Mouse (Mus musculus) left cerebral cortex, adult 18-20 months (tissue): ENCODE measurements at regions not wholly inside any gene's neighbourhood (a gene's known extent, or its start where the extent isn't known, plus 50 kb on each side); places are given as distances from the start of the nearest gene placed in this dataset.

ENCODE experiments used
- DNase-seq, 2 experiments: peaks; one replicate each; pipeline ENCODE4 v3.0.0; 2021 to 2022; ENCODE audit warnings: low spot score in 2 of 2, mixed read lengths in 1 of 2

DNA sequence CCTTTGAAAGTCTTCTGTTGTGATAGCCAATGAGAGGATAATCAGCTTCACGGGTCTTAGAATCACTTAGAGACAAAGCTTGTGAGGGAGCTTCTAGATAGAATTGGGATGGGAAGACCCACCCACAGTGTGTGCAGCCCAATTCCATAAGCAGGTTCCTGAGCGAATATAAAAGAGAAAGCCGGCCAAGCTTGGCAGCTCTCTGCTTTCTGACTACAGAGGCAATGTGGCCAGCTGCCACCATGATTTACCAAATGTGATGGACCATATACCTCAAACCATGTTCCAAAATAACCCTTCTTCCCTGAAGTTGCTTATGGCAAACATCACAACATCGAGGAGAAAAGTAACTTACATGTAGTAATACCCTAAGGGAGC lies 143.1 kb upstream of the Snx19 start:
- no peak for DNase-seq

DNA sequence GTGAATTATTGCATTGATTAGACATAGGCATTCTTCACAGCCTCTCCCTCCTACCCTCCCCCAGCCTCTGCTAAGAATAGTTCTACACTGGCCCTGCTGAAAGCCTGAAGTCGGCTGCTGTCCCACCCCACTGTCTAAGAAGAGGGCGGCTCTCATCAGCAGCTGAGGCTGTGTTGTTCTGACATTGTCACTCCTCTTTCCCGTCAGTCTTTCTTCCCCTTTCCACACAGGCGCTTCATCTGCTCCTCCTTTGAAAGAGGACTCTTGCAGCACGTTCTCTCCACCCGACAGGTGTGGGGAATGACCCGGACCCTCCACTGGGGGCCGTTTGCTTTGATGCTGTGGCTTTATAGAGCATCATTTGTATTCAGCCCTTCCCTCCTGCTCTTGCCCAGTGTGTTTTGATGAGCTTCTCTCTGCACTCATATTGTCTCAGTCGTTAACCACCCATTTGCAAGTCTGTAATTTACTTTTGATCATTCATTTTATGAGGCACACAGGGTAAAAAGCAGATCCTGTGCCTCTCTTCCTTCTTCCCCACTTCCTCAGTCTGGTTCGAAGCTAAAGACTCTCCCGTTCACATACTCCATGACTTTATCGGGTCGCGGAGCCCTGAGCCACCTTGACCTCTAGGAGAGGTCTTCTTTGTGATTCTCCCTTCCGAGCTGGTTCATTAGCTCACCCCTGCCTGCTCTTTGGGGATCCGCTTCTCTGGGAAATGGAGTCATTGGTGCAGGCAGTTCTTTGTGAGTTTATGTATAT lies 142.2 kb upstream of the Snx19 start:
- DNase-seq, result no peak

DNA sequence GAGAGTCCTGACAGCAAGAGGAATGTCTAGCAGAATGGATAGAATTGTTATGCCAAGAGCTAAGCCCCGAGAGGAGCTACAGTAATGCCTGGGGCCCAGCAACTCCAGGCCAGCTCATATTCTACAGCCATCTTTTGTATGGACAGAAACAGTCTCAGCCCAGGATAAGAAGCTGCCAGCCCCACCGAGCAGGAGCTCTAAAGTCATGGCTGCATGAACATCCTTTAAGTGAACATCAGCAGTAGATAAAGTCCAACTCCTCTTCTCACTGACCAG lies 141.6 kb upstream of the Snx19 start:
- no peak for DNase-seq

DNA sequence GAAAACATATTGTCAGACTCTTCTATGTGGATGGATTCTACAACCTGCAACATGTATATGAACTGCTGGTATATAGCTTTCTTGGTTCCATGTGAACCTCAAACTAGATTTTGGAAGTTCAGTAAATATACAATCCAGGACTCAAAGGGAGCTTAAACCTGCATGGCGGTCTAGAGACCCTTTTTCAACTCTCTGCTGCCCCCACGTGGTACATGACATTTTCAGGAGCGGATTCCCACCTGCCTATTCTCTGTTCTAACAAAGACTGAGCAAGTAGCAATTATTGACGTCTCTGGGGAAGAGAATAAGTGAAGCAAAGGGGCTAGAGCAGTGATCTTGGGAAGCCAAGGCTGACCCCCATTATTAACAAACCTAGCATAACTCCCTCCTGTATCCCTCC lies 127.1 kb upstream of the Snx19 start:
- DNase-seq, result peak; percentile 76 to 81

DNA sequence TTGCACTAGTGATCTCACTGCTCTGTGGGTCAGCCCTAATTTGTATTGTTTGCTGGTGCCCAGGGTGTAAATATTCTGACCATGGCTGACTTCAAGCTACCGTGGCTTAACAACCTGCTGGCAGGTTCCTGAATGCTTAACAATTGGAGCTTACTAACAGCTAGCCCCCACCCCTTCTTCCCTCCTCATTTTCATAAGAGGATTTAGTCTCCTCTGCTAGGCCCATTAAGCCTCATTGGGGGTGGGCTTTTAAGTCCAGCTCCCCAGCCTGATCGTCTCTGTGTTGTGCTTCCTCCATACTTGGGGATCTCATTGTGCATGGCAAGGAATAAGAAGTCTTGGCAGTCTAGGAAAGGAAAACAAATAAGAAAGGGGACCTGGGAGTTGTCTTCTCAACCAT lies 118.6 kb upstream of the Snx19 start:
- no peak for DNase-seq

DNA sequence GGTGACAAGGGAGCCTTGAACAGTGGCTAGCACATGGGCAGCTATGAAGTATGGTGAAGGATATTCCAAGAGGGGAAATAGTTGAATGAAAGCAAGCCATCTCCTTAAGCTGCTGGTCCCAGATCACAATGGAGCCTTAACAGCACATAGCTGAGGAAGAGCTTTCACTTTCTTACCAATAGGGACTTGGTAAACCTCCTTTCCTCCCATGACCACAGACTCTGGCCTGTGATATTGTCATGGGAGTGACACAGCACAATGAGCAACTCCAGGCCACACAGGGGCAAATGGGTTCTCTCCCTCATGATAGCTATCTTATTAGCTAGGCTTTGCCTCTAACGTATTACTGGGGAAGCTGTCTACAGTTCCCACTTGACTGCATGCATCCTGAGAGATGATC lies 113.5 kb upstream of the Snx19 start:
- DNase-seq, result no peak

DNA sequence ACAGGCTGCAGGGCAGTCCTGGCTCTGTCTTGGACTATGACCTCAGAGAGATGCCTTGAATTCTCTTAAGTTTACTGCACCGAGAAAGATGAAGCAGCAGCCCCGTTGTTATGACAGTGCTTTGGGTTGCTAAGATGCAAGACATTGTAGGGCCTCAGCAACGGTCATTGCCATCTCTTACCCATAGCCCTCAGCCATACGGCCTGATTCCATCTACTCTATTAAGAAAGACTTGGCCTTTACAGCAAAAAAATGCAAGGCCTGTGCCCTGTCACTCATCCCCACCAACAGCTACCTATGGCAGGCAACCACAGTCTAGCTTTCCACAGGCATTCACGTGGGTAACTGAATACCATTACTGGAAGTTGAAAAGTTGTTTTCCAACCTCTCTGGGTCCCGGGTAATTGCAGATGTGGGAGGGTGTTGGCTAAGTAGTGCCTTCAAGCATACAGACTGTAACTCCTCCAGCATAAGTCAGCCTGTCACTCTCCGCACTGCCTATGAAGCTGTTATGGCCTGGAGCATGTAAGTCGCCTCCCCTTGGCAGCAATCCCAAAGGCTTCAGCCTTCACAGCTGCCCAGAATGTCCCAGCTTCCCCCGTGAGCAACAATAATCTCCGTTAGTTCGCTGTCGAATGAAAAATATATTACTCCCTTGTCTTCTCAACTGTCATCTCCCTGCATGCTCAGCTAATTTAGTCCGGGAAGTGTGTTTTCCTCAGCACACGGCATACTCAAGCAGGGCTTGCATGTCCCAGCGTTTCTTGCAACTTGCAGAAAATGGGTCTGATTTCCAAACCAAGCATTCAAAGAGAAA lies 112.3 kb upstream of the Snx19 start:
- DNase-seq, result peak in 1 of 2 experiments; percentile 11

DNA sequence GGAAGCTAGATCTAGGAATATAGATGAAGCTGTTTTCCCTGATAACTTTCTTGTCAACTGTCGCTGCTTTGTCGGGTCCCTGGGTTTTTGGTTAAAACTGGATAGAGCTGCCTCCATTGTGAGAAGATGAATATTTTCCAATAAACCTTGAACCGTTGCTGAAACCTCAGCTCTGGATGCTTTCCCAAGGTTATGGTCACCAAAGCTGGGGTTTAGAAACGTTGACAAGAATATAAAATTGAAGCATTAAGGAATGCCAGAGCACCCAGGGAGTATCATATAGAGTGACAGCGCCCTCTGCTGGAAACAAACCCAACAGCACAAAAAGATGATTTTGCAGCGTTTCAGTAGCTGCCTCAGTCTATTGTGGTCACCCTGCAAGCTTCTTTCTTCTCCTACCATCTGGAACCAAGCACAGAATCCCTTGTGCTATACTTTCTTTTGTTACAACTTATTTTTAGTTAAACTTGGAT lies 111.7 kb upstream of the Snx19 start:
- peak; percentile 72 to 79 for DNase-seq

DNA sequence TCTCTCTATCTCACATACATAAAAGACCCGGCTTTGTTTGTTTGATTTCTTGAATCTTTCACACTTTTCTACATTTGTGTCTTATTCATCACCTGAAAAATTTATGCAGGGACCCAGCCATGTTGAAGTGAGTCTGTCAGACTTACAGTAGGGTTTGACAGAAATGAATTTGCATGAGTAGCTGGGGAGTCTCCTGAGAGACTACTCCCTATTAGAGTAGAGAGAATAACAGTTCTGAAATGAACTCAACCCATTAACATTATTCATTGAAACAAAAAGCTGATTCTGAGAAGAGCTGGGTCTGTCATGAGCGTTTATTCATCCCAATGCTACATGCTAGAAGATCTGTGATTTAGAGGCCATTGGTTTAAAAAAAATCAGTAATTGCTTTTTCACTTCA lies 82.0 kb upstream of the Snx19 start:
- no peak for DNase-seq

DNA sequence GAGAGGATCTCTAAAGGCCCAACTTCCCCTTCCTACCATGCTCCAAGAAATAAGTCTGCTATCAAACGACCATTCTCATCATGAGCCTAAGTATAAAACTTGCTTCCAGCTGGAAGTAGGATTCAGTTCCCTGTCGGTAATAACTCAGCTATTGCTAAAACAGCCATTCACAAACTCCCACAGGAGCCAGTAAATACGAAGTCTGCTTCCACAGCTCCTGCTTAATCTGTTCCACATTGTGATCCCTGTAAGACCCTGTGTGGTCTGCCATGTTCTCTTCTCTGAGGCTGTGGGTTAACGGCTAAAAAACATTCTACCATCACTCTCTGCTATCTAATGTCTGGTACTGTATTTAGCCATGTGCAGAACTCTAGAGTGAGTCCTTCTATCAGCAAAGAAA lies 72.9 kb upstream of the Snx19 start:
- DNase-seq, result no peak

DNA sequence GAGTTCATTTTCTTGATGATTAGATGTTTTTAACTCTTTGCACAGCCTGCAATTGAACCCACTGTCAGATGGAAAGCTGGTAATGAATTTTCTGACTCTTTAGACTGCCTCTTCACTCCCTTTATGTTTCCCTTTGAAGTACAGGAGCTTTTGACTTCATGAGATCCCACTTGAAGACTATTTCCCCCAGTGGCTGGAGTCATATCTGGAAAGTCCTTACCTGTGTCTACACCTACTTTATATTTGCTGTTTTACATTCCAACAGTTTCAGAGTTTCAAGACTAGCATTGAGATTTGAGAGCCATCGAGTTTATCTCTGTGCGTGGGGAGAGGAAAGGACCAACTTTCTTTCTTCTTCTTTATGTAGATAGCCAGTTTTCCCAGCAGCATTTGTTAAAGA lies 71.3 kb upstream of the Snx19 start:
- DNase-seq, result no peak

DNA sequence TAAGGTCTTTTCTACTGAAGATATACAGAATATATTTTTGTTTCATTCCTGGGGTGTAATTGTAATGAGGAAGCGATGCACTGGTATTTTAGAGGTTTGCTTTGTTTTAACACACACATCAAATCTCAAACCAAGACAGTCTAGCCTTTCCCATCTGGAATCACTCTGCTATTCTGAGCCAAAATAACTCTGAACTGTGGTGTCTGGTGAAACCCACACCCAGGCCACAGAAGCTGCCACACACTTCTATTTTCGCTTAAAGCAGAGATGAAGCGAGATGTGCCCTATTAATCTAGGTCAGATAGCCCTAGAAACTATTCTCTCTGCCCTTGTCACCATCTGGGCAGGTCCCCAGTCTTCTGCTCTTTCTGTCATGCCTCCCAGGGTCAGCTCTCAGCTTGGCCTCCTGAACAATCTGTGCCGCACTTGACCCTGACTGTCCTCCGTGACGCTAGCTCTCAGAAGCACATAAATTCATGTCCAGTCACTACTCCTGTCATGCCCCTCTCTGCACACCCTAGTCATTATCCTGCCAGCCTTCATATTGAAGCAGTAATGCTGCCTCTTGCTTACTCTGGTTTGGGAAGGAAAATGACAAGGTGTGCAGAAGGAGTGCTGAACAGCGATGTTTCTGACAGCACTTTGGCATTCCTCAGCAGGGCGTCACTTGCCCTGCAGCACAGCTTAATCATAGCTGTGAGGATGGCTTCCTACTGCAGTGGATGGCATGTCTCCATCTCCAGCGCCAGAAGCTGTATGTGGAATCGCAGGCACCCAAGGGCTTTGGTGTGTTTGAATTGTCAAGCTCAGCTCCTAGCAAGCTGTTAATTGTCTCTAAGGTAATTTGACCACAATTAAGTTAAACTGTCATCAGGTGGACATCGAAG lies 57.1 kb upstream of the Snx19 start:
- no peak for DNase-seq

DNA sequence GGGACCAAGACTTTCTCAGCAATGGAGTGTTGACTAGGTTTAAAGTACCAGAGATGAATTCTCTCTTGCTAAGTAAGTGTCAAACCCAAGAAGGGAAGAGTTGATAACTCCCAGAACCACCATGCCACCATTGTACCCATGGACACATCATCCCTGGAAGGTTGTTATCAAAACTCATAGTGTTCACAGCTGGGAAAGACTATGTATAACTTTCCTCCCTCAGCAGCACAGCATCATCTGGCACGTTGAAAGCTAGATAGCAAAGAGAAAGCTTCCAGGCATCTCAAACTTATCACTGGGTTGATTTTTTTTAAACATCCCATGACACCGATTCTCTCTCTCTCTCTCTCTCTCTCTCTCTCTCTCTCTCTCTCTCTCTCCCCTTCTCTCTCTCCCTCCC lies 56.1 kb upstream of the Snx19 start:
- DNase-seq, result no peak

DNA sequence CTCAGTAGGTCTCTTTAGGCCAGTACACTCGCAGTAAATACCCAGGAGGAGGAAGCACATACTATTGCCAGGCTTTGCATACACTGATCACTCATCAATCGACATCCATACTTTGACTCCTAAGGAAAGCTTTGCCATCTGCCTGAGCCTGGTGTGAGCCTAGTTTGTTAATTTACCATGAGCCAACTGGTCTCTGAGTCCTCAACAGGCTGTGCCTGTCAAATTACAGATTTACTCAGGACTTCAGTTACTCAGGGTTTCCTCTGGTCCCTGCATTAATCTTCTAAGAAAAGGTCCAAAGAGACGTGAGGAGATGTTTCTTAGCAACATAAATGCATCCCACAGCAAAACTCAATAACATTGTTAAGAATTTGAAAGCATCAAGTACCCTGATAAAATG lies 50.0 kb upstream of the Snx19 start:
- DNase-seq, result no peak
